Mouse (Mus musculus): Measurements from ENCODE around the gene Dthd1.

The Dthd1 gene

DNA sequence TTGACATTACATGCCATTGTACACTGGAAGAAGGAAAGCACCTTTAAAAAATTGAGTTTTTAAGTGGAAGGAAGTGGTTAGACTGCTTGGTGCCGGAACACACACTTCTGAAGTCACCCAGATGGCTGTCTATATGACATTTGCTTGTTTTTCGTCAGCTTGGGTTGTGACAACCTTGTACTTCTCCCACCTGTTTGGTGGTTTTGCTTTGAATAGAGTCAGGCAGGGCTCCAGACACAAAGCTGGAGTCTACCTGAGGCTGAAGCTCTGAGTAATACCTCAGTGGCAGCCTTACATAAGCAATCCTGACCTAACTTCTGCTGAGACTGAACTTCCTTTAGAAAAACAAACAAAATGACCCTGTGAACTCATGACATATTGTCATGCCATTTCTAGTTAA lies 44.7 kb downstream of the Dthd1 start:
- no peak for DNase-seq (ENCODE audit: low spot score in 2 of 2)

DNA sequence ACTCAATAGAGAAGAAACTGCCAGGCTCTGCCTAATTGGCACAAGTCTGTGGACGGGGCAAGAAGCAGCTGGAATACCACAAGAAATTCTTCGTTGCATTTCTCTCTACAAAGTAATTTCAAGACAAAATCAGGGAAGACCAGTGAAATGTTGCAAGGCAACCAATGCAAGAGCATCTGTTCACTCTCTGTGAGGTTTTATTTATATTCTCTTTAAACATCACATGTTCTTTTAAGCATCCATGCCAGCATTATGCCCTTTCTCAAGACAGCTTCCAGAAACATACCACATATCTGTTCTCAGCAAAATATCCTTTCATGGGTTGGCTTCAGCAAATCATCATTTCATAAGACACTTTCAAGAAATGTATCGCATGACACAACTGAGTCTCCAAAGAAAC lies 50.7 kb downstream of the Dthd1 start:
- peak in 1 of 2 experiments; percentile 9 for DNase-seq (ENCODE audit: low spot score in 2 of 2)

DNA sequence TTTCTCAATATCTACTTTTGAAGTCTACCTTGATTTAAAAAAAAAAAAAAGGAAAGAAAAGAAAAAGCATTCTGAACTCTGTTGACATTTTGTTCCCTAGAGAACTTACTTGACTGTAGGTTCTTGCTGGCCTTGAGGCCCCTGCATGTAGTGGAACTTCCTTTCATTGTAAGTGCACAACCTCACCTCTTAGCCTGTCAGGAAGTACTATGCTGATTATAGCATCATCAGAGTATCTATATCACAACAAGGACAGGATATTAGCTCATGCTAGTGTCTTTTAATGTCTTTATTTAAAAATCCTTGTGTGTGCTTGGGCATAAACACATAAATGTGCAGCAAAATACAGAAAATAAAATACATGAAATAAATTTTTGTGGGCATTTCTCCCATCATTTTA lies 53.4 kb downstream of the Dthd1 start:
- no peak for DNase-seq (ENCODE audit: low spot score in 2 of 2)

DNA sequence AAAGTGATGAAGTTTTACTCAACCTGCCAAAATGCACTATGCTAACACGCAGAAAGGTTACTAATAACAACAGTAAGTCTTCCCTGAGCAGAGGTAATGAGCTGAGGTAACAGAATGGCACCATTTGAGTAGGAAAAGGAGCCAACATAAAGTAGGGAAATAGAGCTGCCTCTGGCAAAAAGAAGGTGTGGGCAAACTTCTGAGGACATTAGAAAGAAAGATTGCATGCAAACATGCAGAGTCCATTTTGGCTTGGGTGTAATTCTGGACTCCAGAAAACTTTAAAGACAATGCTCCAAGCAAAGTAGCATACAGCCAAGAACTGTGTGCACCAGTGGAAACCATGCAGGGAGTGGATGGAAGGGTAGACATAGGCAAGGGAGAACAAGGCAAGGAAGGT lies 65.9 kb downstream of the Dthd1 start:
- no peak for DNase-seq (ENCODE audit: low spot score in 2 of 2)

DNA sequence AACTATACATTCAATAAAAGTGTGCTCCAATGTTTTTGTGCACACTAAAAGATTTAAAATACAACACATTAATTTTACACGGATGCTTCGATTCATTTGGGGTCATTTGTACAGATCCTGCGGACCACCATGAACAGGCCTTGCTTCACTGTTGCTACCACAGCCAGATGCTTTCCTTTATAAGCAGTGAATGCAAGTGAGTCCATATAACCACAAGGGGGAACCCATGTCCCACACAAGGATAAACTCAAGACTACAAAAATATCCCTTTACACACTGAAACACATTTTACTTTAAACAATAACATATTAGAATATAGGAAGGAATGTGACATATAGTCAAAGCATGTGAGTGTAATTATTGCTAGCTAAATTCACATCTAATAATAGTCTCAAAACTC lies 81.7 kb downstream of the Dthd1 start:
- DNase-seq (ENCODE audit: low spot score in 2 of 2): peak in 1 of 2 experiments; percentile 50

DNA sequence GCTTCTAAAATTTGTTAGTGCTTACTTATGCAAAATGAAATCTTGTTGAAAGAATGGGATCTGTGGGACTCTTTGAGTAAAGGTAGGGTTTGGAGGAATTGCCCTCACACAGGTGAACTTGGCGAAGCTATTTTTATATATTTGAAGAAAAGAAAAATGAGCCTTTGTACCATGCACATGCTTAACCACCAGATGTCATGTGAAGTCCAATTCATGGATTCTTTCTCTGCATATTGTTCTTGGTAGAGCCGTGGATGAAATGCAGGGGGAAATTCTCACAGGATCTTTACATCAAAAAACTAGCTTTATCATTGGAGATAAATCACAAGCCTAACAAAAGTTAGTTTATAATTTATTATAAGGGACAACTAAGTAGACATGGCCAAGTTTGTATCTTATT lies 93.3 kb downstream of the Dthd1 start:
- DNase-seq (ENCODE audit: low spot score in 2 of 2): no peak

DNA sequence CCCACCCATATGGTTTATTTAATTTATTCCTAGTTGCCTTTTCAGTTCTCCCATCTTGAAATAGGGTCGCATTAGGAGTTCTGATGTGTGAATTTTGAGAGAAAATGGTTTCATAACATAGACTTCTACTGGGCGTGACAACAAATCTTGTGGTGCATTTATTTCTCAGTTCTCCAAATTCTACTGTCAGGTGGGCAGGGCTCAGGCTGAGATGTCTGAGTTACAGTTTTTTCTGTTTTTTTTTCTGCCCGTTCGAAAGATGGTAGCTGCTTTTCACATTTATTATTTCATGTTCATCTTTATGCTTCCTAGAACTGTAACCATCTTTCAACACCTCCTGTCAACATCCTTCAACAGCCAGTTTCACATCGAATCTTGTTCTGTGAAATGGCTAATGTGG lies 95.5 kb downstream of the Dthd1 start:
- no peak for DNase-seq (ENCODE audit: low spot score in 2 of 2)

DNA sequence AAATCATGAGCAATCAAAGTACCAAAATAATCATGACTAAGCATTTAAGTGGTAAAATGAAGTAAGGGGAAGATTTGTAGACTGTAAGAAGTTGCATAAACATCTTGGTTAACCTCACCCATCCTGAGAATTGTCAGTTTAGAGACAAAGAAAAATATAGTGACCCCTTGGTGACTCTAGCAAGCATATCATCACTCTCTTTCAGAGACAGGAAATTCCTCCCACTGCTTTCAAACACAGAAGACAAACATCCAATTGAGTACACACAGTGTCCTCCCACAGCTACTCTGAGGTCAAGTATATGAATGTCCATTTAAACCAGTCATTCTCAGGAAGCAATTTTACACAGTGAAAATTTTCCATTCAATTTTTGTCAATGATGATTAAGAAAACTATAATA lies 111.0 kb downstream of the Dthd1 start:
- no peak for DNase-seq (ENCODE audit: low spot score in 2 of 2)

All from left cerebral cortex, adult 9 months (tissue).